Mouse (Mus musculus) embryonic facial prominence, embryonic 14.5 days (tissue): ENCODE data around the gene Xpc. TPM values are rescaled to one million over a fixed set of nuclear protein-coding genes. Genes with fewer than 3 reads are reported as not detected.

Experiments used
- ATAC-seq: fragments of 200-750 bp; cut with Nextera tagmentation; 2 replicates; pipeline ENCODE4 v1.8.0; 2017; ENCODE audit warnings: low read depth, moderate number of reproducible peaks, moderate TSS enrichment
- DNase-seq: peaks from one replicate; pipeline ENCODE4 v3.0.0-alpha.2; 2015; ENCODE audit warnings: low spot score
- H3K27ac ChIP-seq: fragments of 300-500 bp; sonication (generic); replicated peaks from 2 replicates; pipeline ENCODE4 v1.5.1; 2014; ENCODE audit warnings: low read depth, mild to moderate bottlenecking, low read length, moderate library complexity
- H3K27me3 ChIP-seq: fragments of 300-500 bp; sonication (generic); replicated peaks from 2 replicates; pipeline ENCODE4 v1.6.1; 2014; ENCODE audit warnings: low read length; ENCODE audit not compliant: control insufficient read depth, insufficient read depth
- H3K36me3 ChIP-seq: fragments of 300-500 bp; sonication (generic); 2 replicates; pipeline ENCODE4 v1.6.1; 2014; ENCODE audit warnings: low read length, mixed read lengths; ENCODE audit not compliant: control insufficient read depth, insufficient read depth
- H3K4me1 ChIP-seq: fragments of 300-500 bp; sonication (generic); 2 replicates; pipeline ENCODE4 v1.6.1; 2014; ENCODE audit warnings: antibody characterized with exemption, low read length; ENCODE audit not compliant: control insufficient read depth, insufficient read depth
- H3K4me2 ChIP-seq: fragments of 300-500 bp; sonication (generic); 2 replicates; pipeline ENCODE4 v1.6.1; 2014; ENCODE audit warnings: low read depth, mild to moderate bottlenecking, low read length, moderate library complexity, mixed read lengths
- H3K4me3 ChIP-seq: fragments of 300-500 bp; sonication (generic); 2 replicates; pipeline ENCODE4 v1.5.1; 2014; ENCODE audit warnings: low read depth, mild to moderate bottlenecking, low read length
- H3K9ac ChIP-seq: fragments of 300-500 bp; sonication (generic); 2 replicates; pipeline ENCODE4 v1.6.1; 2014; ENCODE audit warnings: low read depth, mild to moderate bottlenecking, low read length, moderate library complexity, mixed read lengths
- H3K9me3 ChIP-seq: fragments of 300-500 bp; sonication (generic); 2 replicates; pipeline ENCODE4 v1.6.1; 2016; ENCODE audit warnings: low read length; ENCODE audit not compliant: control insufficient read depth
- WGBS: fragments of 180-500 bp; shearing (Covaris S2); extraction: QIAGEN DNeasy Blood & Tissue Kit; methylation state at CpG from one replicate; pipeline ENCODE4 v1.1.7; 2014; 5-methylcytosine and 5-hydroxymethylcytosine counted together
- polyA plus RNA-seq: library from polyadenylated mRNA; unstranded; fragments of >200 nt; fragmentation: Nextera tagmentation; extraction: Ambion mirVana; gene quantifications from 2 replicates; pipeline ENCODE4 v1.2.1, GENCODE M21; 2014

Xpc gene
- polyA plus RNA-seq, 1 experiment from 2014 or later: 12.4 TPM

GRCm38 (mm10) chr6:91518454-91519020 is 2.8 kb upstream of the Xpc start:
- no peak overlapping the region for H3K27ac ChIP-seq
- H3K9ac ChIP-seq: no peak overlapping the region
- no peak for DNase-seq
- ATAC-seq: no peak
- no peaks in the 10 kb centered on the region for H3K27me3 ChIP-seq
- no peaks in the 10 kb centered on the region for H3K9me3 ChIP-seq
- peaks cover 19% of the 10 kb centered on the region for H3K4me1 ChIP-seq
- peaks cover 61% of the 10 kb centered on the region for H3K36me3 ChIP-seq
- no peak overlapping the region for H3K4me3 ChIP-seq
- H3K4me2 ChIP-seq: no peak overlapping the region
- 88% methylated on average over 7 of the region's 7 CpGs for WGBS

- DNase-seq: no peak
- 22% methylated on average over 10 of the region's 10 CpGs for WGBS
- peaks cover 36% of the 10 kb centered on the region for H3K36me3 ChIP-seq
- ATAC-seq: no peak
- H3K9ac ChIP-seq: peak overlapping the region; percentile 69
- peak overlapping the region; percentile 64 for H3K4me3 ChIP-seq
- H3K27me3 ChIP-seq: no peaks in the 10 kb centered on the region
- H3K4me2 ChIP-seq: peak overlapping the region; percentile 78
- H3K4me1 ChIP-seq: peaks cover 19% of the 10 kb centered on the region
- no peaks in the 10 kb centered on the region for H3K9me3 ChIP-seq
- no peak overlapping the region for H3K27ac ChIP-seq
Measured at GRCm38 (mm10) chr6:91514737-91515362, 838 bp downstream of the Xpc start.

GRCm38 (mm10) chr6:91514135-91514534 is 1.6 kb downstream of the Xpc start:
- Histone ChIP-seq H3K4me2 (no peak overlapping the region), H3K4me3 (no peak overlapping the region), H3K36me3 (peaks cover 34% of the 10 kb centered on the region), H3K9ac (peak overlapping the region; percentile 69), H3K9me3 (no peaks in the 10 kb centered on the region), H3K27me3 (no peaks in the 10 kb centered on the region), H3K4me1 (peaks cover 19% of the 10 kb centered on the region), H3K27ac (no peak overlapping the region)
- ATAC-seq: no peak
- DNase-seq: no peak

- ATAC-seq: no peak
- peaks cover 8% of the 10 kb centered on the region; the same call in 1 of the 2 replicates for H3K4me1 ChIP-seq
- H3K27ac ChIP-seq: no peak overlapping the region
- H3K9ac ChIP-seq: no peak overlapping the region
- no peak for DNase-seq
- H3K9me3 ChIP-seq: no peaks in the 10 kb centered on the region
- H3K27me3 ChIP-seq: no peaks in the 10 kb centered on the region
- no peak overlapping the region for H3K4me2 ChIP-seq
- H3K36me3 ChIP-seq: peaks cover 52% of the 10 kb centered on the region
- H3K4me3 ChIP-seq: no peak overlapping the region
- WGBS: 86% methylated on average over 10 of the region's 10 CpGs
Measured at GRCm38 (mm10) chr6:91510211-91510610, 5.5 kb downstream of the Xpc start.

- Histone ChIP-seq H3K9me3 (no peaks in the 10 kb centered on the region), H3K36me3 (peaks cover 61% of the 10 kb centered on the region), H3K4me2 (no peak overlapping the region), H3K4me1 (0 out of 2 replicates have a peak, but pooled peaks cover under 1% of the 10 kb centered on the region), H3K27me3 (no peaks in the 10 kb centered on the region), H3K27ac (no peak overlapping the region), H3K9ac (no peak overlapping the region), H3K4me3 (no peak overlapping the region)
- ATAC-seq (no peak), DNase-seq (peak; percentile 16)
- WGBS: 41% methylated on average over 7 of the region's 7 CpGs
Measured at GRCm38 (mm10) chr6:91509326-91509725, 6.4 kb downstream of the Xpc start.

GRCm38 (mm10) chr6:91508041-91508440 is 7.6 kb downstream of the Xpc start:
- Histone ChIP-seq H3K9ac (no peak overlapping the region), H3K36me3 (peaks cover 74% of the 10 kb centered on the region), H3K27ac (no peak overlapping the region), H3K9me3 (no peaks in the 10 kb centered on the region), H3K4me1 (no peaks in the 10 kb centered on the region), H3K4me2 (no peak overlapping the region), H3K4me3 (no peak overlapping the region), H3K27me3 (no peaks in the 10 kb centered on the region)
- ATAC-seq (no peak), DNase-seq (no peak)
- WGBS: 48% methylated on average over 3 of the region's 3 CpGs

GRCm38 (mm10) chr6:91506036-91506435 is 9.7 kb downstream of the Xpc start:
- no peak overlapping the region for H3K27ac ChIP-seq
- ATAC-seq (no peak), DNase-seq (no peak)
- H3K36me3 ChIP-seq: peaks cover 85% of the 10 kb centered on the region
- WGBS: 91% methylated on average over 5 of the region's 5 CpGs
- H3K4me3 ChIP-seq: no peak overlapping the region
- H3K4me1 ChIP-seq: no peaks in the 10 kb centered on the region
- no peaks in the 10 kb centered on the region for H3K27me3 ChIP-seq
- H3K9me3 ChIP-seq: no peaks in the 10 kb centered on the region
- H3K4me2 ChIP-seq: no peak overlapping the region
- H3K9ac ChIP-seq: no peak overlapping the region

GRCm38 (mm10) chr6:91503302-91503701 is 12.4 kb downstream of the Xpc start:
- no peak for ATAC-seq
- Histone ChIP-seq H3K27me3 (no peaks in the 10 kb centered on the region), H3K4me1 (no peaks in the 10 kb centered on the region), H3K9ac (no peak overlapping the region), H3K9me3 (no peaks in the 10 kb centered on the region), H3K27ac (no peak overlapping the region), H3K36me3 (peaks cover 94% of the 10 kb centered on the region), H3K4me2 (no peak overlapping the region), H3K4me3 (no peak overlapping the region)
- no peak for DNase-seq
- 69% methylated on average over 1 of the region's 1 CpGs for WGBS

- WGBS: 86% methylated on average over 8 of the region's 8 CpGs
- Histone ChIP-seq H3K27me3 (no peaks in the 10 kb centered on the region), H3K36me3 (peaks cover 79% of the 10 kb centered on the region), H3K4me1 (no peaks in the 10 kb centered on the region), H3K9me3 (no peaks in the 10 kb centered on the region), H3K9ac (no peak overlapping the region), H3K4me3 (no peak overlapping the region), H3K27ac (no peak overlapping the region), H3K4me2 (no peak overlapping the region)
- ATAC-seq (no peak), DNase-seq (no peak)
Measured at GRCm38 (mm10) chr6:91494526-91494925, 21.2 kb downstream of the Xpc start.
